Mouse (Mus musculus) ES-Bruce4 (cell line): Measurements from ENCODE around the gene Rora.

Source experiments
- CTCF ChIP-seq: IDR thresholded peaks from one replicate; pipeline ENCODE4 v1.8.1; 2011; ENCODE audit warnings: low read depth, low read length
- EP300 ChIP-seq: IDR thresholded peaks from 2 replicates; pipeline ENCODE4 v1.6.1; 2011; ENCODE audit warnings: low read depth, low read length; ENCODE audit not compliant: insufficient read depth
- POLR2A ChIP-seq: IDR thresholded peaks from one replicate; pipeline ENCODE4 v1.8.1; 2011; ENCODE audit warnings: low read length; ENCODE audit not compliant: insufficient read depth

DNA sequence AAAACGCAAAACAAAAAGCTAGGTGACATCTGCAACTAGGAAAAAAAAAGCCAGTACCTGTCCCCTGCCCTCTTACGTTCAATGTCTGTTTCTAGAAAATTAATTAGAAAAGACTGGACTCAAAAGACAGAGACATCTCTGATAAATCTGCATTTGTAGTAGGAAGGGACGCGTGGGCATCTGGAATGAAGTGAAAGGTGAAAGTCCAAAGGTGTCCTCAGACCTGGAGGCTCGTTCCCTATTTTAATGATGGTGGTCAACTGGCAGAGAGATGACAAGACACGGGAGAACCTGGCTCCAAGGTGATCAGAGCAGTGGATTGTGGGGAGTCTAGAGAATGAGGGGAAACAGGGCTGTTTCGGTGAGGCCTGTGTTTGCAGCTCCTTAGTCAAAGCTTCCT lies 674.0 kb downstream of the Rora start:
- TF ChIP-seq CTCF (no peak), POLR2A (no peak), EP300 (no peak)
